Mouse (Mus musculus) gastrocnemius, adult 2 months (tissue): ENCODE results near the gene Dhx15. TPM values are rescaled to one million over a fixed set of nuclear protein-coding genes. Genes with fewer than 3 reads are reported as not detected.

Experiments
- DNase-seq: peaks from one replicate; pipeline ENCODE4 v3.0.0; 2022
- H3K27ac ChIP-seq: fragments of 200-600 bp; 2 replicates; pipeline ENCODE4 v1.8.1; 2022; ENCODE audit warnings: mild to moderate bottlenecking
- H3K4me3 ChIP-seq: fragments of 200-600 bp; 2 replicates; pipeline ENCODE4 v1.8.1; 2022; ENCODE audit warnings: mild to moderate bottlenecking, moderate library complexity
- CTCF ChIP-seq: fragments of 200-600 bp; IDR thresholded peaks from 2 replicates; pipeline ENCODE4 v1.8.1; 2022; ENCODE audit warnings: antibody characterized with exemption, mild to moderate bottlenecking, moderate library complexity
- intact Hi-C: fragments of 180-260 bp; cut with DNase I; formaldehyde crosslinking; loops from one replicate; pipeline ENCODE4 v1.15.1; 2025
- microRNA-seq: library from miRNA; unstranded; fragments of <30 nt; microRNA quantifications from one replicate; pipeline ENCODE4 v1.2.0, GENCODE M21; 2021
- total RNA-seq, 2 experiments: library from RNA; stranded (reverse); gene quantifications; 2 replicates each; pipeline ENCODE4 v1.2.3; 2021

The Dhx15 gene
- total RNA-seq, 2 experiments from 2014 or later, result 41.0 to 45.7 TPM

- Histone ChIP-seq H3K27ac (no peak overlapping the region), H3K4me3 (peak overlapping the region; percentile 87)
- intact Hi-C loops, result loop anchor here (5.0 kb wide), 1 partner anchor 127 kb away; no protein-coding TSS in a partner anchor
- DNase-seq, result peak; percentile 30
- no peak for TF ChIP-seq CTCF
Measured at GRCm38 (mm10) chr5:52114751-52115451, 75.4 kb downstream of the Dhx15 start.

- peak overlapping the region; percentile 87 for H3K4me3 ChIP-seq
- DNase-seq, result peak; percentile 41
- H3K27ac ChIP-seq, result no peak overlapping the region
- intact Hi-C loops, result no loop called here
- TF ChIP-seq CTCF, result no peak
Measured at GRCm38 (mm10) chr5:52113851-52114731, 76.2 kb downstream of the Dhx15 start.

GRCm38 (mm10) chr5:52112953-52113841, 77.1 kb downstream of the Dhx15 start:
- TF ChIP-seq CTCF, result no peak
- Histone ChIP-seq H3K27ac (no peak overlapping the region), H3K4me3 (peak overlapping the region; percentile 87)
- DNase-seq, result peak; percentile 34
- intact Hi-C loops, result no loop called here

- no peak overlapping the region for H3K27ac ChIP-seq
- intact Hi-C loops, result no loop called here
- TF ChIP-seq CTCF, result no peak
- H3K4me3 ChIP-seq, result peak overlapping the region; percentile 87; the same call in 1 of the 2 replicates
- no peak for DNase-seq
Measured at GRCm38 (mm10) chr5:52112191-52112760, 78.0 kb downstream of the Dhx15 start.

GRCm38 (mm10) chr5:52110808-52111663, 79.3 kb downstream of the Dhx15 start:
- Histone ChIP-seq H3K27ac (no peak overlapping the region), H3K4me3 (no peak overlapping the region)
- no peak for TF ChIP-seq CTCF
- no peak for DNase-seq
- intact Hi-C loops, result no loop called here

Small RNAs within 50 kb of the gene (microRNA-seq; reads per million reads assigned to microRNA genes)
- not detected for gene Mir6417

Other genes with a start within 250 kb of the Dhx15 start
- gene Sod3, start 173.3 kb upstream of the Dhx15 start, total RNA-seq, result 1 to 10 TPM; 4.2 to 9.3 TPM